Mouse (Mus musculus) liver, embryonic 11.5 days (tissue): ENCODE measurements around the gene Jsrp1. TPM values are rescaled to one million over a fixed set of nuclear protein-coding genes. Genes with fewer than 3 reads are reported as not detected.
"Not testable (repeated sequence)": the region's sequence is repeated elsewhere in the genome, so short reads cannot be mapped to it uniquely, and the experiment has no call there.

Source experiments
- ATAC-seq: fragments of 200-750 bp; cut with Nextera tagmentation; replicated peaks from 2 replicates; pipeline ENCODE4 v1.8.0; 2017; ENCODE audit warnings: moderate number of reproducible peaks, mild to moderate bottlenecking, moderate TSS enrichment, moderate library complexity; ENCODE audit not compliant: low FRiP score
- DNase-seq: peaks from one replicate; pipeline ENCODE4 v3.0.0-alpha.2; 2017; ENCODE audit warnings: low spot score
- H3K27ac ChIP-seq: fragments of 300-500 bp; sonication (generic); 2 replicates; pipeline ENCODE4 v1.5.1; 2014; ENCODE audit warnings: mild to moderate bottlenecking, low read depth, low read length, control low read depth
- H3K27me3 ChIP-seq: fragments of 300-500 bp; sonication (generic); replicated peaks from 2 replicates; pipeline ENCODE4 v1.6.1; 2014; ENCODE audit warnings: low read length, mixed read lengths; ENCODE audit not compliant: control insufficient read depth, insufficient read depth
- H3K36me3 ChIP-seq: fragments of 300-500 bp; sonication (generic); 2 replicates; pipeline ENCODE4 v1.6.1; 2014; ENCODE audit warnings: mild to moderate bottlenecking, low read length, moderate library complexity, mixed read lengths; ENCODE audit not compliant: control insufficient read depth, insufficient read depth
- H3K4me1 ChIP-seq: fragments of 300-500 bp; sonication (generic); replicated peaks from 2 replicates; pipeline ENCODE4 v1.6.1; 2014; ENCODE audit warnings: low read length, mixed read lengths; ENCODE audit not compliant: control insufficient read depth, insufficient read depth
- H3K4me2 ChIP-seq: fragments of 300-500 bp; sonication (generic); 2 replicates; pipeline ENCODE4 v1.6.1; 2014; ENCODE audit warnings: mild to moderate bottlenecking, control low read depth, moderate library complexity
- H3K4me3 ChIP-seq: fragments of 300-500 bp; sonication (generic); 2 replicates; pipeline ENCODE4 v1.5.1; 2014; ENCODE audit warnings: low read depth, low read length, control low read depth
- H3K9ac ChIP-seq: fragments of 300-500 bp; sonication (generic); 2 replicates; pipeline ENCODE4 v1.6.1; 2014; ENCODE audit warnings: low read depth, low read length, control low read depth
- H3K9me3 ChIP-seq: fragments of 300-500 bp; sonication (generic); 2 replicates; pipeline ENCODE4 v1.6.1; 2016; ENCODE audit warnings: low read length, inconsistent platforms, mixed read lengths; ENCODE audit not compliant: control insufficient read depth
- WGBS: fragments of 180-500 bp; shearing (Covaris S2); extraction: QIAGEN DNeasy Blood & Tissue Kit; methylation state at CpG from one replicate; pipeline ENCODE4 v1.1.7; 2014; 5-methylcytosine and 5-hydroxymethylcytosine counted together
- polyA plus RNA-seq: library from polyadenylated mRNA; unstranded; fragments of >200 nt; fragmentation: Nextera tagmentation; extraction: Ambion mirVana; gene quantifications from 2 replicates; pipeline ENCODE4 v1.2.1, GENCODE M21; 2014

The Jsrp1 gene
- polyA plus RNA-seq, 1 experiment from 2014 or later: 1.5 TPM

GRCm38 (mm10) chr10:80828587-80828986 lies 15.3 kb upstream of the Jsrp1 start:
- Histone ChIP-seq H3K4me2 (peak overlapping the region; percentile 100), H3K4me1 (peaks cover 50% of the 10 kb centered on the region), H3K36me3 (peaks cover 12% of the 10 kb centered on the region), H3K27me3 (peaks cover 11% of the 10 kb centered on the region), H3K4me3 (peak overlapping the region; percentile 69)
- not testable (repeated sequence) for ATAC-seq, H3K27ac ChIP-seq, H3K9me3 ChIP-seq, H3K9ac ChIP-seq, DNase-seq
- 82% methylated on average over 8 of the region's 9 CpGs for WGBS

- H3K27me3 ChIP-seq: peaks cover 4% of the 10 kb centered on the region
- H3K36me3 ChIP-seq: peaks cover 12% of the 10 kb centered on the region
- 75% methylated on average over 10 of the region's 10 CpGs for WGBS
- peaks cover 50% of the 10 kb centered on the region for H3K4me1 ChIP-seq
- peak overlapping the region; percentile 100 for H3K4me2 ChIP-seq
- ATAC-seq (no peak), DNase-seq (no peak)
- H3K9ac ChIP-seq: peak overlapping the region; percentile 85
- H3K9me3 ChIP-seq: no peaks in the 10 kb centered on the region
- peak overlapping the region; percentile 69 for H3K4me3 ChIP-seq
- no peak overlapping the region for H3K27ac ChIP-seq
These were observed 14.6 kb upstream of the Jsrp1 start for GRCm38 (mm10) chr10:80827870-80828420.

- Histone ChIP-seq H3K27me3 (peaks cover under 1% of the 10 kb centered on the region; the same call in 1 of the 2 replicates), H3K4me2 (peak overlapping the region; percentile 100), H3K27ac (peak overlapping the region; percentile 87), H3K4me3 (peak overlapping the region; percentile 69), H3K9ac (peak overlapping the region; percentile 85), H3K9me3 (no peaks in the 10 kb centered on the region), H3K4me1 (peaks cover 50% of the 10 kb centered on the region), H3K36me3 (peaks cover 12% of the 10 kb centered on the region)
- no peak for DNase-seq
- ATAC-seq: no peak
- WGBS: 7% methylated on average over 28 of the region's 29 CpGs
These were observed 14.0 kb upstream of the Jsrp1 start for GRCm38 (mm10) chr10:80827063-80827869.

- peak; percentile 95 for DNase-seq
- Histone ChIP-seq H3K9me3 (no peaks in the 10 kb centered on the region), H3K36me3 (peaks cover 12% of the 10 kb centered on the region), H3K9ac (peak within 1 kb of the TSS; percentile 85), H3K4me3 (peak within 1 kb of the TSS; percentile 69), H3K27ac (peak within 1 kb of the TSS; percentile 87), H3K27me3 (no peaks in the 10 kb centered on the region), H3K4me1 (peaks cover 46% of the 10 kb centered on the region), H3K4me2 (peak within 1 kb of the TSS; percentile 100)
- WGBS: under 1% methylated on average over 76 of the region's 82 CpGs
- peak; percentile 93 for ATAC-seq
These were observed 13.1 kb upstream of the Jsrp1 start, which contains the start of gene Oaz1 for GRCm38 (mm10) chr10:80826151-80827062. TSS of gene Oaz1 (plus strand) at chr10:80826656.

GRCm38 (mm10) chr10:80824827-80825226 lies 11.5 kb upstream of the Jsrp1 start:
- H3K4me1 ChIP-seq: peaks cover 32% of the 10 kb centered on the region
- WGBS: 56% methylated on average over 2 of the region's 2 CpGs
- no peak for ATAC-seq
- no peaks in the 10 kb centered on the region for H3K27me3 ChIP-seq
- H3K27ac ChIP-seq: no peak overlapping the region
- DNase-seq: no peak
- H3K36me3 ChIP-seq: peaks cover 11% of the 10 kb centered on the region
- H3K9me3 ChIP-seq: no peaks in the 10 kb centered on the region
- no peak overlapping the region for H3K9ac ChIP-seq
- no peak overlapping the region for H3K4me3 ChIP-seq
- H3K4me2 ChIP-seq: peak overlapping the region; percentile 2; the same call in 1 of the 2 replicates

- H3K4me3 ChIP-seq: no peak overlapping the region
- H3K27me3 ChIP-seq: no peaks in the 10 kb centered on the region
- no peak for DNase-seq
- H3K4me1 ChIP-seq: peaks cover 32% of the 10 kb centered on the region
- no peak overlapping the region for H3K9ac ChIP-seq
- peak overlapping the region; percentile 49; the same call in 1 of the 2 replicates for H3K27ac ChIP-seq
- peaks cover 3% of the 10 kb centered on the region; the same call in 1 of the 2 replicates for H3K36me3 ChIP-seq
- H3K9me3 ChIP-seq: no peaks in the 10 kb centered on the region
- no peak for ATAC-seq
- peak overlapping the region; percentile 17 for H3K4me2 ChIP-seq
- WGBS: 60% methylated on average over 8 of the region's 8 CpGs
These were observed 10.7 kb upstream of the Jsrp1 start for GRCm38 (mm10) chr10:80823847-80824643.

GRCm38 (mm10) chr10:80823316-80823715 lies 10.0 kb upstream of the Jsrp1 start:
- 89% methylated on average over 1 of the region's 1 CpGs for WGBS
- no peak overlapping the region for H3K27ac ChIP-seq
- H3K4me3 ChIP-seq: no peak overlapping the region
- H3K4me2 ChIP-seq: no peak overlapping the region
- no peaks in the 10 kb centered on the region for H3K27me3 ChIP-seq
- H3K9ac ChIP-seq: no peak overlapping the region
- no peaks in the 10 kb centered on the region for H3K9me3 ChIP-seq
- ATAC-seq (no peak), DNase-seq (no peak)
- peaks cover under 1% of the 10 kb centered on the region; the same call in 1 of the 2 replicates for H3K36me3 ChIP-seq
- peaks cover 29% of the 10 kb centered on the region for H3K4me1 ChIP-seq
